Mouse (Mus musculus) megakaryocyte, embryonic 14.5 days (primary cell): ENCODE results near the gene Sftpa1.

Source experiments
- FLI1 ChIP-seq: IDR thresholded peaks from 2 replicates; pipeline ENCODE4 v1.6.1; 2012; ENCODE audit warnings: low read length, inconsistent platforms, mixed read lengths
- GATA1 ChIP-seq: IDR thresholded peaks from 3 replicates; pipeline ENCODE4 v1.6.1; 2012; ENCODE audit warnings: mixed read lengths, low read length, inconsistent platforms, borderline replicate concordance

GRCm38 (mm10) chr14:41111031-41111668 lies 20.4 kb upstream of the Sftpa1 start:
- TF ChIP-seq GATA1 (no peak), FLI1 (no peak)
